Mouse (Mus musculus) cerebellum, adult 18-20 months (tissue): ENCODE measurements at regions not wholly inside any gene's neighbourhood (a gene's known extent, or its start where the extent isn't known, plus 50 kb on each side); places are given as distances from the start of the nearest gene placed in this dataset.

Source experiments
- DNase-seq, 2 experiments: peaks; one replicate each; pipeline ENCODE4 v3.0.0; 2021

GRCm38 (mm10) chr16:71622664-71623063, 685.4 kb upstream of the Robo1 start:
- no peak for DNase-seq

- DNase-seq = no peak
These were observed 667.7 kb upstream of the Robo1 start for GRCm38 (mm10) chr16:71640361-71640760.

- DNase-seq = no peak
These were observed 664.9 kb upstream of the Robo1 start for GRCm38 (mm10) chr16:71643223-71643622.

- DNase-seq = no peak
These were observed 629.9 kb upstream of the Robo1 start for GRCm38 (mm10) chr16:71678075-71678701.

- no peak for DNase-seq
These were observed 614.6 kb upstream of the Robo1 start for GRCm38 (mm10) chr16:71693464-71693863.

GRCm38 (mm10) chr16:71705846-71706245, 602.3 kb upstream of the Robo1 start:
- DNase-seq = no peak

- DNase-seq = no peak
These were observed 598.4 kb upstream of the Robo1 start for GRCm38 (mm10) chr16:71709684-71710083.

- no peak for DNase-seq
These were observed 596.2 kb upstream of the Robo1 start for GRCm38 (mm10) chr16:71711879-71712278.

- DNase-seq = no peak
These were observed 590.9 kb upstream of the Robo1 start for GRCm38 (mm10) chr16:71717207-71717606.

- no peak for DNase-seq
These were observed 583.2 kb upstream of the Robo1 start for GRCm38 (mm10) chr16:71724898-71725297.

- no peak for DNase-seq
These were observed 570.2 kb upstream of the Robo1 start for GRCm38 (mm10) chr16:71737941-71738340.

GRCm38 (mm10) chr16:71739104-71739503, 569.0 kb upstream of the Robo1 start:
- DNase-seq = no peak

GRCm38 (mm10) chr16:71780945-71781344, 527.2 kb upstream of the Robo1 start:
- DNase-seq = no peak

- no peak for DNase-seq
These were observed 495.3 kb upstream of the Robo1 start for GRCm38 (mm10) chr16:71812840-71813239.

GRCm38 (mm10) chr16:71835325-71835724, 472.8 kb upstream of the Robo1 start:
- DNase-seq = no peak

GRCm38 (mm10) chr16:71850097-71850496, 458.0 kb upstream of the Robo1 start:
- DNase-seq = no peak

- no peak for DNase-seq
These were observed 456.4 kb upstream of the Robo1 start for GRCm38 (mm10) chr16:71851590-71852190.

- DNase-seq = no peak
These were observed 450.2 kb upstream of the Robo1 start for GRCm38 (mm10) chr16:71857877-71858276.

GRCm38 (mm10) chr16:71860205-71860604, 447.9 kb upstream of the Robo1 start:
- no peak for DNase-seq

- DNase-seq = no peak
These were observed 422.4 kb upstream of the Robo1 start for GRCm38 (mm10) chr16:71885701-71886100.

- no peak for DNase-seq
These were observed 418.4 kb upstream of the Robo1 start for GRCm38 (mm10) chr16:71889679-71890078.

- DNase-seq = no peak
These were observed 385.0 kb upstream of the Robo1 start for GRCm38 (mm10) chr16:71923111-71923510.

- no peak for DNase-seq
These were observed 363.9 kb upstream of the Robo1 start for GRCm38 (mm10) chr16:71944165-71944564.

- no peak for DNase-seq
These were observed 363.3 kb upstream of the Robo1 start for GRCm38 (mm10) chr16:71944846-71945245.

GRCm38 (mm10) chr16:71952879-71953406, 355.2 kb upstream of the Robo1 start:
- no peak for DNase-seq
